Mouse (Mus musculus): ENCODE data around the gene Sowaha. TPM values are rescaled to one million over a fixed set of nuclear protein-coding genes. Genes with fewer than 3 reads are reported as not detected.

The Sowaha gene
- polyA plus RNA-seq, 3 experiments from 2014 or later = not detected

DNA sequence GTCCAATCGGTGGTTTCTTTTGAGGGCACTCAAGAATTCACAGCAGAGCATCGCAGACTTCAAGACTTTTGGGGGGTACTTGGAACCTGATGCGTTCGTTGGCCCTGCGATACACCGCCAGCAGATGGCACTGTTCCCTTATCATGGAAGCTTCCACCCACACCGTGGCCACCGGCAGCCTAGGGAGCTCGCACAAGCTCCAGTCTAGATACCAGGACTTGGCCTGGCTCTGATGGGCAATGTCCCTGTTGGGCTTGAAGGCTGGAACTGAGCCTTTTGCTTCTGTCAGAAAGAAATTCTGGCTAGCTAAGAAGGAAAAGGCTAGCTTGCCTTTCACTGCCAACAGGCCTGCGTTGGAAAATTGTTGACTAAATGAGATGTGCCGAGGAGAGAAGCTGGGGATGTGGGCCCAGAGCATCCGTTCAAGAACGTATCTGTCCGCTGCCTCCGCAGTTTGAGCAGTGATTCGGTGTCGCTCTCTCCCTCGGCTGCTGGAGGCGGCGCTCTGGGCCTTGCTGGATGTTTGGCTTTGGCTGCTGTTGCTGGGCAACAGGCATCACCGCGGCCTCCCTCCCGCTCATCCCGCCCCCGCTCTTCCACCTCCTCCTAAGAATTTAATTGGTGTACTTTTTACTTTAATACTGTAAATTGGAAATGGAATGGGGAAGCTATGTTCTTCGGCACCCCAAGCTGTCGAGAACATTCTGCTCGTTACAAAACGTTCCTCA is 9.9 kb downstream of the Sowaha start, which contains the start of gene Gm9837:
TSS of gene Gm9837 (minus strand) at position 512 of the 728 bp plus-strand sequence.
- ATAC-seq = peak; percentile 86

DNA sequence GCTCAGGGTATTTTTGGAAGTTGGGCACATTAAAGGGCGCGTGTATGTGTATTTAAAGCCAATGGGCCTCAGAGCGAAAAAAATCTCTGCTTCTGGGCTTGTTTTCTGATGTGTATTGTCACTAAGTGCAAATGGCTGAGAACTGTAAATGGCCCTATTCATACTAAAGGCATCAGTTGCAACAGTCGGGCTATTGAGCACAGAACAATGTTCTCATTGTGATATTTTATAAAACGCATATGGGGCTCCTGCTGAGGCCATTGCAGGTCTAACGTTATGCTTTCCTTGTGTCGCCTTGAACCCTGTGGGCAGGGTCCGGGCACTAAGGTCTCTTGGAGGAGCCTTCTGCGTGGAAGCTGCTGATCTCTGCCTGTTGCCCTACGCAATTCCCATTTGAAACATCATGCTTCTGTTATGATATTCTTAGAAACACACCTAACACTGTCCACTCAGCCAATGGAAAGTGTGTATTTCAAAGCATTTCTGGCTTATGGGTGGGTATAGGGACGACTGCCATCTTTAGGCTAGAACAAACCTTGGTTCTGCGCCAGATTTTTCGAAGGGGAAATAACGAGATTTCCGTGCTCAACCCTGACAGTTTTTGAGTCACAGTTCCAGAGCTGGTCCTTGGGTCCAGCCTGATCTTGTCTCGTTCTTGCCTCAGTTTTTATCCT is 10.6 kb downstream of the Sowaha start:
- ATAC-seq = peak; percentile 21

- no peak for ATAC-seq
Observed at GRCm38 (mm10) chr11:53466231-53466971, 13.7 kb downstream of the Sowaha start.

GRCm38 (mm10) chr11:53463551-53464424 is 16.3 kb downstream of the Sowaha start:
- ATAC-seq = no peak

GRCm38 (mm10) chr11:53461727-53462126 is 18.3 kb downstream of the Sowaha start:
- no peak for ATAC-seq

DNA sequence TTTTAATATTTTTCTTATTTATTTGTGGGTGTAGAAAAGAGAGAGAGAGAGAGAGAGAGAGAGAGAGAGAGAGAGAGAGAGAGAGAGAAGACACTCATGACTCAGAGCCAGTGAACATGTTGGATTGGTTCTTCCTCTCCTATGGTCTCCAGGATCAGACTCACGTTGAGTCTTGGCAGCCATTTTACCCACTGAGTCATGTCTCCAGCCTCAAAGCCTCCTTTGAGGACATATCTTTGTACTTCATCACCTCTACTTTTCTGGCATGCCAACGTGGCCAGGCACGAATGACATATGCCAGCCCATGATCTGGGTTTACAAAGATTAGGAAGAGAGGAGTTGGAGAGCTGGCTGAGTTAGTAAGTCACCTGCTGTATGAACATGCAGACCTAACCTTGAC is 19.9 kb downstream of the Sowaha start:
- ATAC-seq = no peak

GRCm38 (mm10) chr11:53458996-53459395 is 21.1 kb downstream of the Sowaha start:
- no peak for ATAC-seq

- no peak for ATAC-seq
Observed at GRCm38 (mm10) chr11:53457372-53457954, 22.6 kb downstream of the Sowaha start.

GRCm38 (mm10) chr11:53456474-53457371 is 23.4 kb downstream of the Sowaha start, which contains the start of the genes Gm10447 and Shroom1:
Gene Gm10447, minus strand, starts transcription at chr11:53457110.
Gene Shroom1, plus strand, starts transcription at chr11:53457205.
- no peak for ATAC-seq

DNA sequence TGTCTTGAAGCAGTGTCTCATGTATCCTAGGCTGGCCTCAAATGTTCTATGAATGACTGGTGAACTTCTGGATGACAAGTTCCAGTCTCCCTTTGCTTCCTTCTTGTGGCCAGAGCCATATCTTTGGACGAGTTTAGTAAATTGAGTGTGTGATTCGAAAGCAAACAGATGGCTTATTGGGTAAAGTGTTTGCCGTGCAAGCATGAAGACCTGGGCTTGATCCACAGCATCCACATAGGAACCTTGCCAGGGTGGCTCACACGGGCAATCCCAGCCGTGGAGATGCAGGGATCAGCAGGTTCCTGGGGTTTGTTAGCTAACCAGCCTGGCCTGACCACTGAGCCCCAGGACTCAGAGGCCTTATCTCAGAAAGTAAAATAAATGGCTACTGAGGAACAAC is 27.0 kb downstream of the Sowaha start:
- no peak for ATAC-seq

DNA sequence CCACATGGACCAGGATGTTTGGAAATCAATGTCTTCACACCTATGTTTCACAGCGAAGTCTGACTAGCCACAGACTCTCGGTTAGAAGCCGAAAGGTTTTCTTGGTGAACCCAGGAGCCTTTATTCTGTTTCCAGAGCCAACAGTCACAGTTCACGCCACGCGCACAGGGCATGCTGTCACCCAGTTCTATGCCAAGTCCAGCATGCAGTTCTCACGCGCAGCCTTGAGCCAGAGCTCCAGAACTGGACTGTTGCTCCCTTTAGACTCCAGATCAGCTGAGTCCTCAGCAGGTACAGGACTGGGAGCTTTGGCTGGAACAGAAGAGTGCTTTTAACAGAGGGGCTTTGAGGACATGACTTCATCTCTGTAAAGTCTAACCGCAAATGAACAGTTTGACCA is 27.7 kb downstream of the Sowaha start:
- no peak for ATAC-seq

GRCm38 (mm10) chr11:53451361-53451760 is 28.7 kb downstream of the Sowaha start:
- no peak for ATAC-seq

DNA sequence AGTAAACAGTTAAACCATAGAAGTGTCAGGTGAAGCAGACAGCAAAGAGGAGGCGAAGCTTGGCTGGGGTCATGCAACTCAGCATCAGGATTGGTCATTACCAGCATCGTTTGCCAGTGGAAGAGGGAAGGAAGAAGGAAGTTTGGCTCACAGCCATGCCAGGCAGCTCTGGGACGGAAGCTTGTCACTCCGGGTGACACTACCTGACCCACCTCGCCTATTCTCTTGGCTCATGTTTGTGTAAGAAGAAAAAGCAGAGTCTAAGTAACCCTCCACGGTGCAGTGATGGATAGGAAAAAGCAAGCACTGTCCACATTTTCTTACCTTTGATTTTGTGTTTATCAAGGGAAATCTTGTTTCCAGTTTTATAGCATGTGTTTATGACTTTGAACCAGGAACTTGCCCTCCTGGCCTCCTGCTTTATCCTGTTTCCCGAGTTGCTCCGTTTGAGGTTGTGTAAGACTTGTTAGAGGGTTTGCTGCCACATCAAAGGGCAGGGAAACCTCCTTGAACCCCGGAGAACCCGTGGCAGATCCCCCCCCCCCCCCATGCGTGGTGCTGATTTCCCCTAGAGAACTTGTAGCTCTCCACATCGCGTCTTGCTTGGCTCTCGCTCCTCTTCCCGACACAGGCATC is 29.9 kb downstream of the Sowaha start:
- no peak for ATAC-seq

DNA sequence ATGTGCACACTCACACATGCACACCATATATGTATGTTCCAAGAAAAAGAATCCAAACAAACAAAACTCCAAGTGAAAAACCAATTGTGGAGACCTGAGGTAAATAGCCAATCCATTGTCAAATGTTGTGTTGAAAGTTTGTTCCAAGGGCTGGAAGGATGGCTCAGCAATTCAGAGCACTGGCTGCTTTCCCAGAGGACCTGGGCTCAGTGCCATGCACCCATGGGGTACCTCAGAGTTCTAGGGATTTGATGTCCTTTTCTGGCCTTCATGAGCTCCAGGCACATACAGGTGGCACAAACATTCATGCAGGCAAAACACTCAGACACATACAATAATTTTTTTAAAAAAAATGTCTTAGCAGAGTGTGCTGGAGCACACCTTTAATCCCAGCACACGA is 31.5 kb downstream of the Sowaha start:
- no peak for ATAC-seq

GRCm38 (mm10) chr11:53447996-53448395 is 32.1 kb downstream of the Sowaha start:
- no peak for ATAC-seq

GRCm38 (mm10) chr11:53446183-53446582 is 33.9 kb downstream of the Sowaha start:
- ATAC-seq = no peak

DNA sequence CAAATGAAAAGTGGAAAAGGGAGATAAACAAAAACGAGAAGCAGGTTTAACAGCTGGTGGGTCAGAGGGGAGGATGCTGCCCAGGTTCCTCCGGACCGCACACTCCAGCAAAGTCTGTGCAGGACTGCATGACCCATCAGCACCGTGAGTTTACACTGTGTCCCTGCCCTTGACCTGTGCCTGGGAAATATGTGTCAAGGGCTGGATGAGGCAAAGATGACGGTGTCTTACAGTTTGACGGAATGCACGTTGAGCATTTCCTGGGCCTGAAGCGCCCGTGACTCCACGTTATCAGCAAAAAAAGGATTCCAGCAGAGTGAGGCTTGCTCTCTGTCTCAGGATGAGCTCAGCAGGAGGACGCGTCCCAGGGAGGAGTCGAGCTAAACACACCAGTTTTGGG is 34.5 kb downstream of the Sowaha start:
- no peak for ATAC-seq

- no peak for ATAC-seq
Observed at GRCm38 (mm10) chr11:53443861-53444260, 36.2 kb downstream of the Sowaha start.

DNA sequence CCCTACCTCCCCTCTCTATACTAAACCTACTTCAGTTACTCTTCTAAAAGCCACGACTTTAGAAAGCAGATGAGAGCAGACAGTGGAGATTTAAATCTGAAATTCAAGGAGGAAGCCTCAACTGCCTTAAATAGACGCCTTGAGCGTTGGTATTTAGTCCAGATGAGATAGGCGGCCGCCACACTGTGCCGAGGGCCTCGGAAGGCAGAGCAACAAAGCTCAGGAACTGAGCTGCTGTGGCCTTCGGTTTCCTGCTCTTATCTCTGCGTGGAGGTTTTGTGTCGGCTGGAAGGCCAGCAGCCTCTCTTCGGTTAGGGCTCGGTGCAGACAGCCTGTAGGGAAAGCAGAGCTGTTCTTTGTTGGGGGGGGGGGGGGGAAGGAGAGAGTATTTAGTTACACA is 38.2 kb downstream of the Sowaha start:
- ATAC-seq = no peak

GRCm38 (mm10) chr11:53436338-53436737 is 43.7 kb downstream of the Sowaha start:
- no peak for ATAC-seq

Measured in inflammation-experienced regulatory T-cells, adult 6 months (primary cell).